Mouse (Mus musculus) spleen, adult 2 months (tissue): Measurements from ENCODE around the gene Txndc5. TPM values are rescaled to one million over a fixed set of nuclear protein-coding genes. Genes with fewer than 3 reads are reported as not detected.
A peak's percentile ranks its signal among the peaks of the same experiment; 100 is the strongest.

ENCODE experiments used
- DNase-seq, 2 experiments: peaks; one replicate each; pipeline versions ENCODE4 v3.0.0 to v3.0.0-alpha.2; 2012 to 2021; ENCODE audit warnings: low spot score in 2 of 2, low read depth in 1 of 2
- H3K27ac ChIP-seq: fragments of 200-500 bp; 2 replicates; pipeline ENCODE4 v1.5.1; 2012; ENCODE audit warnings: low read length, inconsistent platforms; ENCODE audit not compliant: insufficient read depth
- H3K27me3 ChIP-seq: fragments of 200-500 bp; 2 replicates; pipeline ENCODE4 v1.6.1; 2012; ENCODE audit warnings: mild to moderate bottlenecking, moderate library complexity, low read length, inconsistent platforms; ENCODE audit not compliant: control insufficient read depth, insufficient read depth
- H3K36me3 ChIP-seq: fragments of 200-500 bp; 2 replicates; pipeline ENCODE4 v1.6.1; 2012; ENCODE audit warnings: mild to moderate bottlenecking, low read length, inconsistent platforms; ENCODE audit not compliant: control insufficient read depth, insufficient read depth
- H3K4me1 ChIP-seq: fragments of 200-500 bp; 2 replicates; pipeline ENCODE4 v1.6.1; 2011; ENCODE audit warnings: inconsistent platforms; ENCODE audit not compliant: control insufficient read depth, insufficient read depth, insufficient read length
- H3K4me3 ChIP-seq: fragments of 200-500 bp; 2 replicates; pipeline ENCODE4 v1.5.1; 2011; ENCODE audit warnings: mild to moderate bottlenecking, inconsistent platforms; ENCODE audit not compliant: insufficient read depth, insufficient read length; ENCODE audit errors: extremely low read depth
- CTCF ChIP-seq: fragments of 200-500 bp; IDR thresholded peaks from 2 replicates; pipeline ENCODE4 v1.5.1; 2011; ENCODE audit warnings: mild to moderate bottlenecking, inconsistent platforms; ENCODE audit not compliant: insufficient read depth, insufficient read length, insufficient replicate concordance; ENCODE audit errors: extremely low read depth
- POLR2A ChIP-seq: fragments of 200-500 bp; IDR thresholded peaks from 2 replicates; pipeline ENCODE4 v1.6.1; 2011; ENCODE audit warnings: low read depth, low read length, inconsistent platforms
- WGBS: fragments of 180-500 bp; shearing (Covaris S2); methylation state at CpG from one replicate; pipeline ENCODE4 v1.1.7; 2018; 5-methylcytosine and 5-hydroxymethylcytosine counted together
- polyA plus RNA-seq: library from polyadenylated mRNA; depleted of rRNA; stranded (reverse); fragments of >200 nt; gene quantifications from 2 replicates; pipeline ENCODE4 v1.2.3, GENCODE M21; 2012

Gene Txndc5
- polyA plus RNA-seq, 1 experiment = 88.0 TPM

GRCm38 (mm10) chr13:38537521-38537920 lies 8.9 kb upstream of the Txndc5 start:
- no peaks in the 10 kb centered on the region; the same call in 1 of the 2 replicates for H3K4me1 ChIP-seq
- no peaks in the 10 kb centered on the region for H3K27me3 ChIP-seq
- DNase-seq = no peak
- no peaks in the 10 kb centered on the region for H3K36me3 ChIP-seq
- no peak overlapping the region for H3K27ac ChIP-seq
- TF ChIP-seq CTCF = no peak
- no peak for TF ChIP-seq POLR2A
- H3K4me3 ChIP-seq = no peak overlapping the region

- no peak for DNase-seq
- WGBS = 58% methylated on average over 6 of the region's 6 CpGs
These were observed 6.1 kb upstream of the Txndc5 start for GRCm38 (mm10) chr13:38534731-38535130.

GRCm38 (mm10) chr13:38534016-38534415 lies 5.4 kb upstream of the Txndc5 start:
- H3K27me3 ChIP-seq = no peaks in the 10 kb centered on the region
- DNase-seq = no peak
- no peak for TF ChIP-seq CTCF
- no peak for TF ChIP-seq POLR2A

More at GRCm38 (mm10) chr13:38534731-38535130, 6.1 kb upstream of the Txndc5 start:
- TF ChIP-seq CTCF = no peak
- TF ChIP-seq POLR2A = no peak
- no peaks in the 10 kb centered on the region for H3K36me3 ChIP-seq
- no peak overlapping the region for H3K27ac ChIP-seq
- H3K4me3 ChIP-seq = no peak overlapping the region
- H3K4me1 ChIP-seq = peaks cover 8% of the 10 kb centered on the region; the same call in 1 of the 2 replicates
- H3K27me3 ChIP-seq = no peaks in the 10 kb centered on the region

GRCm38 (mm10) chr13:38533461-38533860 lies 4.8 kb upstream of the Txndc5 start:
- no peak for TF ChIP-seq POLR2A
- TF ChIP-seq CTCF = no peak
- Histone ChIP-seq H3K4me3 (no peak overlapping the region), H3K36me3 (no peaks in the 10 kb centered on the region), H3K27ac (no peak overlapping the region), H3K27me3 (no peaks in the 10 kb centered on the region), H3K4me1 (peaks cover 8% of the 10 kb centered on the region; the same call in 1 of the 2 replicates)
- no peak for DNase-seq
- WGBS = 86% methylated on average over 10 of the region's 10 CpGs

More at GRCm38 (mm10) chr13:38534016-38534415, 5.4 kb upstream of the Txndc5 start:
- Histone ChIP-seq H3K4me1 (peaks cover 8% of the 10 kb centered on the region; the same call in 1 of the 2 replicates), H3K4me3 (no peak overlapping the region), H3K36me3 (no peaks in the 10 kb centered on the region), H3K27ac (no peak overlapping the region)
- 69% methylated on average over 6 of the region's 6 CpGs for WGBS

- DNase-seq = no peak
- Histone ChIP-seq H3K27me3 (no peaks in the 10 kb centered on the region), H3K27ac (peak overlapping the region; percentile 37; the same call in 1 of the 2 replicates), H3K4me3 (no peak overlapping the region), H3K36me3 (no peaks in the 10 kb centered on the region), H3K4me1 (peaks cover 8% of the 10 kb centered on the region; the same call in 1 of the 2 replicates)
- no peak for TF ChIP-seq POLR2A
- TF ChIP-seq CTCF = no peak
- whole genome bisulfite sequencing = 58% methylated on average over 4 of the region's 4 CpGs
These were observed 2.9 kb upstream of the Txndc5 start for GRCm38 (mm10) chr13:38531498-38531897.

- 86% methylated on average over 6 of the region's 6 CpGs for WGBS
- no peaks in the 10 kb centered on the region for H3K36me3 ChIP-seq
- H3K4me1 ChIP-seq = peaks cover 8% of the 10 kb centered on the region; the same call in 1 of the 2 replicates
- H3K4me3 ChIP-seq = no peak overlapping the region
- H3K27ac ChIP-seq = no peak overlapping the region
- TF ChIP-seq CTCF (no peak), POLR2A (no peak)
- no peak for DNase-seq
- no peaks in the 10 kb centered on the region for H3K27me3 ChIP-seq
These were observed 952 bp upstream of the Txndc5 start for GRCm38 (mm10) chr13:38529576-38529975.
